Mouse (Mus musculus) heart, adult 2 months (tissue): ENCODE measurements at regions not wholly inside any gene's neighbourhood (a gene's known extent, or its start where the extent isn't known, plus 50 kb on each side); places are given as distances from the start of the nearest gene placed in this dataset.

Source experiments
- CTCF ChIP-seq: fragments of 200-600 bp; IDR thresholded peaks from 2 replicates; pipeline ENCODE4 v1.8.1; 2022; ENCODE audit warnings: antibody characterized with exemption, mild to moderate bottlenecking, moderate library complexity
- POLR2A ChIP-seq: fragments of 200-500 bp; IDR thresholded peaks from 2 replicates; pipeline ENCODE4 v1.6.1; 2011; ENCODE audit warnings: mild to moderate bottlenecking, low read depth, low read length, control low read depth; ENCODE audit not compliant: insufficient read depth

- TF ChIP-seq CTCF (no peak), POLR2A (no peak)
These were observed 458.2 kb upstream of the Trpc7 start for GRCm38 (mm10) chr13:57353976-57354375.
